Comparison of ENCODE assay signal across 8 mouse cellular contexts in the genomic region with DNA sequence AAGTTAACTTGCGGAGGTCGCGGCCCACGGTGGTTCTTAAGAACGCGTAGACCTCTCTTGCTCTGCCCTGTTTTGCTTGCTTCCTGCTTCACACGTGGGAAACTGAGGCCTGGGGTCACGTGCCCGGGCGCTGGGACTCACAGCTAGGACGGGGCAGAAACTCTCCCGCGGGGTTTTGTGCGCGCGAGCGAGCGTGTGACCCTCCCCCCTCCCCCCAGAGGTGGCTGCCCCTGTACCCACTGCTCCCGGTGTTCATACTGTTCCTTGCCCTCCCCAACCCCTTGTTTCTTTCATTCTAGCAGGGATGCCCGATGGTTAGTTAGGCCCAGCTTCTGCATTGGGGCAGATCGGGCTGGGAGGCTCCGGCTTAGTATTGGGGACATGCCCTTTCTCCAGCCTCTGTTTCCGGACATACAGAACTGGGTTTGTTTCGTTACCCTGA. TPM values are rescaled to one million over a fixed set of nuclear protein-coding genes. Genes with fewer than 3 reads are reported as not detected.
A peak's percentile ranks its signal among the peaks of the same experiment; 100 is the strongest.
DNase-seq lines count a peak whose midpoint lies in the region; ATAC-seq and TF ChIP-seq lines count a peak whose summit lies in the region.

No protein-coding gene starts in this region.

- H3K4me1 ChIP-seq in kidney, embryonic 16.5 days (ENCODE audit: insufficient read depth, low read length), result peaks cover 52% of the 10 kb centered on the region
- peaks cover 19% of the 10 kb centered on the region for H3K4me1 ChIP-seq in hindbrain, embryonic 15.5 days (replicated peaks)
- H3K4me1 ChIP-seq in midbrain, embryonic 14.5 days (ENCODE audit: control insufficient read depth, insufficient read depth, low read length), result 0 out of 2 replicates have a peak, but pooled peaks cover 8% of the 10 kb centered on the region

- no peaks in the 10 kb centered on the region for H3K9me3 ChIP-seq in kidney, embryonic 16.5 days (ENCODE audit: low read length)
- H3K9me3 ChIP-seq in hindbrain, embryonic 15.5 days, result no peaks in the 10 kb centered on the region
- H3K9me3 ChIP-seq in midbrain, embryonic 14.5 days (ENCODE audit: control insufficient read depth, low read length), result no peaks in the 10 kb centered on the region

- H3K36me3 ChIP-seq in kidney, embryonic 16.5 days (ENCODE audit: insufficient read depth, low read length), result no peaks in the 10 kb centered on the region
- H3K36me3 ChIP-seq in hindbrain, embryonic 15.5 days, result no peaks in the 10 kb centered on the region
- H3K36me3 ChIP-seq in midbrain, embryonic 14.5 days (ENCODE audit: control insufficient read depth, insufficient read depth, low read length), result no peaks in the 10 kb centered on the region

- no peak for TF ChIP-seq POLR2A in brain, embryonic 14.5 days (IDR thresholded peaks at IDR 0.05; ENCODE audit: borderline replicate concordance, extremely low read depth, insufficient read depth, insufficient read length, poor library complexity, severe bottlenecking)

- intact Hi-C loops in left cerebral cortex, postnatal 10 days (cut with DNase I), result loop anchor here (5.0 kb wide), 1 partner anchor 45 kb away; no protein-coding TSS in a partner anchor

- 0 out of 2 replicates have a peak, but pooled peaks have one; percentile 0 for TF ChIP-seq CTCF in brain, embryonic 14.5 days (IDR thresholded peaks at IDR 0.05; ENCODE audit: borderline replicate concordance, extremely low read depth, insufficient read depth, insufficient read length)

- WGBS in kidney, embryonic 16.5 days, result under 1% methylated on average over 24 of the region's 24 CpGs
- under 1% methylated on average over 24 of the region's 24 CpGs for WGBS in hindbrain, embryonic 15.5 days
- under 1% methylated on average over 24 of the region's 24 CpGs for WGBS in midbrain, embryonic 14.5 days

- H3K9ac ChIP-seq in kidney, embryonic 16.5 days (replicated peaks; ENCODE audit: low read length), result peak overlapping the region; percentile 90
- H3K9ac ChIP-seq in hindbrain, embryonic 15.5 days, result peak overlapping the region; percentile 56
- peak overlapping the region; percentile 65 for H3K9ac ChIP-seq in midbrain, embryonic 14.5 days (replicated peaks; ENCODE audit: low read length)

- H3K4me3 ChIP-seq in kidney, embryonic 16.5 days (ENCODE audit: low read length), result peak overlapping the region; percentile 78
- peak overlapping the region; percentile 52 for H3K4me3 ChIP-seq in hindbrain, embryonic 15.5 days
- peak overlapping the region; percentile 71 for H3K4me3 ChIP-seq in midbrain, embryonic 14.5 days (replicated peaks; ENCODE audit: low read depth, low read length)

- no peaks in the 10 kb centered on the region for H3K27me3 ChIP-seq in kidney, embryonic 16.5 days (ENCODE audit: insufficient read depth, low read length)
- H3K27me3 ChIP-seq in hindbrain, embryonic 15.5 days, result no peaks in the 10 kb centered on the region
- no peaks in the 10 kb centered on the region for H3K27me3 ChIP-seq in midbrain, embryonic 14.5 days (ENCODE audit: control insufficient read depth, insufficient read depth, low read length)

- no peak for DNase-seq in kidney, adult 18-20 months
- no peak for DNase-seq in brain, embryonic 14.5 days (ENCODE audit: low read depth)
- no peak for DNase-seq in midbrain, embryonic 14.5 days
- DNase-seq in adipocyte (ENCODE audit: low spot score), result no peak
- DNase-seq in left cerebral cortex, postnatal 10 days (ENCODE audit: extremely low spot score in 1 of 2, low spot score in 2 of 2), result no peak
- no peak for DNase-seq in layer of hippocampus, adult 11-12 months (ENCODE audit: low spot score)

- H3K4me2 ChIP-seq in kidney, embryonic 16.5 days (replicated peaks; ENCODE audit: low read depth, low read length), result peak overlapping the region; percentile 79
- H3K4me2 ChIP-seq in hindbrain, embryonic 15.5 days, result peak overlapping the region; percentile 85
- H3K4me2 ChIP-seq in midbrain, embryonic 14.5 days (ENCODE audit: low read length), result peak overlapping the region; percentile 89

- H3K27ac ChIP-seq in kidney, embryonic 16.5 days (ENCODE audit: low read length), result peak overlapping the region; percentile 65
- peak overlapping the region; percentile 61 for H3K27ac ChIP-seq in hindbrain, embryonic 15.5 days (replicated peaks)
- H3K27ac ChIP-seq in midbrain, embryonic 14.5 days (replicated peaks; ENCODE audit: low read depth, low read length), result peak overlapping the region; percentile 26; the same call in 1 of the 2 replicates

- ATAC-seq in kidney, embryonic 16.5 days (ENCODE audit: low FRiP score, low TSS enrichment), result no peak; the same call in 1 of the 2 replicates
- ATAC-seq in hindbrain, embryonic 15.5 days (ENCODE audit: low FRiP score, low read depth), result peak; percentile 17
- ATAC-seq in midbrain, embryonic 14.5 days (ENCODE audit: low FRiP score, low TSS enrichment), result no peak; the same call in 1 of the 2 replicates

RNA-seq across cellular contexts. Expression of gene Tpst2, which starts 0.4 kb away (rescaled TPM):
- polyA plus RNA-seq in kidney, embryonic 16.5 days (2015; fragmentation: Nextera tagmentation; extraction: Ambion mirVana), result 65.8 and 68.7 TPM in 2 replicates
- polyA plus RNA-seq in brain, embryonic 14.5 days (2012; rRNA removed), result 20.1 and 24.6 TPM in 2 replicates
- polyA plus RNA-seq in hindbrain, embryonic 15.5 days (2015; fragmentation: Nextera tagmentation; extraction: Ambion mirVana), result 28.5 and 31.8 TPM in 2 replicates
- 24.7 and 26.4 TPM in 2 replicates for polyA plus RNA-seq in midbrain, embryonic 14.5 days (2014; fragmentation: Nextera tagmentation; extraction: Ambion mirVana)
- 10 to 100 TPM; 34.4 to 34.6 TPM for total RNA-seq in left cerebral cortex, postnatal 10 days (2021)

RNA-seq across cellular contexts. Expression of gene Crybb1, which starts 21.3 kb away (rescaled TPM):
- 2.7 and 4.0 TPM in 2 replicates for polyA plus RNA-seq in kidney, embryonic 16.5 days (2015; fragmentation: Nextera tagmentation; extraction: Ambion mirVana)
- 1.1 and 1.6 TPM in 2 replicates for polyA plus RNA-seq in brain, embryonic 14.5 days (2012; rRNA removed)
- 3.9 and 5.3 TPM in 2 replicates for polyA plus RNA-seq in hindbrain, embryonic 15.5 days (2015; fragmentation: Nextera tagmentation; extraction: Ambion mirVana)
- polyA plus RNA-seq in midbrain, embryonic 14.5 days (2014; fragmentation: Nextera tagmentation; extraction: Ambion mirVana), result 1.9 and 3.8 TPM in 2 replicates
- total RNA-seq in left cerebral cortex, postnatal 10 days (2021), result 10 to 100 TPM in 1 of 2 experiments, 1 to 10 TPM in 1; 10.0 to 12.1 TPM

RNA-seq across cellular contexts. Expression of gene Cryba4, which starts 24.6 kb away (rescaled TPM):
- polyA plus RNA-seq in kidney, embryonic 16.5 days (2015; fragmentation: Nextera tagmentation; extraction: Ambion mirVana), result 0.58 and 0.81 TPM in 2 replicates
- 1.00 and 1.6 TPM in 2 replicates for polyA plus RNA-seq in brain, embryonic 14.5 days (2012; rRNA removed)
- polyA plus RNA-seq in hindbrain, embryonic 15.5 days (2015; fragmentation: Nextera tagmentation; extraction: Ambion mirVana), result 1.4 and 1.5 TPM in 2 replicates
- polyA plus RNA-seq in midbrain, embryonic 14.5 days (2014; fragmentation: Nextera tagmentation; extraction: Ambion mirVana), result 0.93 and 1.2 TPM in 2 replicates
- 1 to 10 TPM in 1 of 2 experiments, under 1 TPM in 1; 0.67 to 1.5 TPM for total RNA-seq in left cerebral cortex, postnatal 10 days (2021)

RNA-seq across cellular contexts. Expression of gene Tfip11, which starts 49.2 kb away (rescaled TPM):
- polyA plus RNA-seq in kidney, embryonic 16.5 days (2015; fragmentation: Nextera tagmentation; extraction: Ambion mirVana), result 36.7 and 37.8 TPM in 2 replicates
- polyA plus RNA-seq in brain, embryonic 14.5 days (2012; rRNA removed), result 41.2 and 44.6 TPM in 2 replicates
- polyA plus RNA-seq in hindbrain, embryonic 15.5 days (2015; fragmentation: Nextera tagmentation; extraction: Ambion mirVana), result 30.9 and 31.0 TPM in 2 replicates
- 29.1 and 29.9 TPM in 2 replicates for polyA plus RNA-seq in midbrain, embryonic 14.5 days (2014; fragmentation: Nextera tagmentation; extraction: Ambion mirVana)
- 10 to 100 TPM; 33.0 to 34.9 TPM for total RNA-seq in left cerebral cortex, postnatal 10 days (2021)
